Comparison of ENCODE assay signal across 8 mouse cellular contexts in genomic region chr12:40037226-40037813, GRCm38 (mm10). TPM values are rescaled to one million over a fixed set of nuclear protein-coding genes. Genes with fewer than 3 reads are reported as not detected.
DNase-seq lines count a peak whose midpoint lies in the region; ATAC-seq and TF ChIP-seq lines count a peak whose summit lies in the region.

No protein-coding gene starts in this region.

- H3K36me3 ChIP-seq in heart, embryonic 12.5 days: 0 out of 2 replicates have a peak, but pooled peaks cover 3% of the 10 kb centered on the region
- H3K36me3 ChIP-seq in kidney, postnatal 0 days (ENCODE audit: insufficient read depth, low read length): no peaks in the 10 kb centered on the region
- H3K36me3 ChIP-seq in liver, embryonic 11.5 days (ENCODE audit: control insufficient read depth, insufficient read depth, low read length): no peaks in the 10 kb centered on the region
- no peaks in the 10 kb centered on the region for H3K36me3 ChIP-seq in stomach, embryonic 14.5 days (ENCODE audit: control insufficient read depth, insufficient read depth, low read length)

- peak; percentile 87 for ATAC-seq in erythroblast, adult 5-6 weeks (replicated peaks; ENCODE audit: low FRiP score, poor library complexity, severe bottlenecking)
- peak; percentile 98 for ATAC-seq in heart, embryonic 12.5 days (ENCODE audit: insufficient number of reproducible peaks, low FRiP score)
- ATAC-seq in kidney, postnatal 0 days (replicated peaks; ENCODE audit: low FRiP score, low read depth): peak; percentile 98
- peak; percentile 94 for ATAC-seq in liver, embryonic 11.5 days (replicated peaks; ENCODE audit: low FRiP score)
- peak; percentile 97 for ATAC-seq in stomach, embryonic 14.5 days (ENCODE audit: insufficient number of reproducible peaks, insufficient read depth, low FRiP score, low read depth)

- under 1% methylated on average over 58 of the region's 60 CpGs for WGBS in heart, embryonic 12.5 days
- WGBS in kidney, postnatal 0 days: under 1% methylated on average over 60 of the region's 60 CpGs
- under 1% methylated on average over 57 of the region's 60 CpGs for whole genome bisulfite sequencing in liver, embryonic 11.5 days
- WGBS in stomach, embryonic 14.5 days: under 1% methylated on average over 47 of the region's 60 CpGs

- H3K27ac ChIP-seq in heart, embryonic 12.5 days (ENCODE audit: poor library complexity, severe bottlenecking): peak overlapping the region; percentile 93
- H3K27ac ChIP-seq in kidney, postnatal 0 days: peak overlapping the region; percentile 87
- H3K27ac ChIP-seq in liver, embryonic 11.5 days (ENCODE audit: low read depth, low read length): peak overlapping the region; percentile 88
- peak overlapping the region; percentile 89 for H3K27ac ChIP-seq in stomach, embryonic 14.5 days (ENCODE audit: low read length)

- H3K27me3 ChIP-seq in heart, embryonic 12.5 days (replicated peaks): no peaks in the 10 kb centered on the region
- H3K27me3 ChIP-seq in kidney, postnatal 0 days (ENCODE audit: insufficient read depth, low read length): no peaks in the 10 kb centered on the region
- H3K27me3 ChIP-seq in liver, embryonic 11.5 days (replicated peaks; ENCODE audit: control insufficient read depth, insufficient read depth, low read length): no peaks in the 10 kb centered on the region
- no peaks in the 10 kb centered on the region for H3K27me3 ChIP-seq in stomach, embryonic 14.5 days (ENCODE audit: control insufficient read depth, insufficient read depth, low read length)

- peak overlapping the region; percentile 88 for H3K4me3 ChIP-seq in heart, embryonic 12.5 days
- peak overlapping the region; percentile 87 for H3K4me3 ChIP-seq in kidney, postnatal 0 days (replicated peaks; ENCODE audit: low read depth, low read length)
- peak overlapping the region; percentile 75 for H3K4me3 ChIP-seq in liver, embryonic 11.5 days (ENCODE audit: low read depth, low read length)
- peak overlapping the region; percentile 71 for H3K4me3 ChIP-seq in stomach, embryonic 14.5 days (ENCODE audit: low read depth, low read length)

- H3K9ac ChIP-seq in heart, embryonic 12.5 days: peak overlapping the region; percentile 89
- H3K9ac ChIP-seq in kidney, postnatal 0 days (ENCODE audit: low read depth, low read length): peak overlapping the region; percentile 80
- H3K9ac ChIP-seq in liver, embryonic 11.5 days (ENCODE audit: low read depth, low read length): peak overlapping the region; percentile 90
- H3K9ac ChIP-seq in stomach, embryonic 14.5 days (replicated peaks; ENCODE audit: low read depth, low read length): peak overlapping the region; percentile 64

- peak; percentile 68 for TF ChIP-seq CTCF in kidney, postnatal 0 days (IDR thresholded peaks at IDR 0.05; ENCODE audit: low read depth)

- H3K4me1 ChIP-seq in heart, embryonic 12.5 days (replicated peaks): 0 out of 2 replicates have a peak, but pooled peaks cover 2% of the 10 kb centered on the region
- H3K4me1 ChIP-seq in kidney, postnatal 0 days (replicated peaks; ENCODE audit: insufficient read depth, low read length): no peaks in the 10 kb centered on the region; the same call in 1 of the 2 replicates
- 0 out of 2 replicates have a peak, but pooled peaks cover 3% of the 10 kb centered on the region for H3K4me1 ChIP-seq in liver, embryonic 11.5 days (replicated peaks; ENCODE audit: control insufficient read depth, insufficient read depth, low read length)
- peaks cover 6% of the 10 kb centered on the region; the same call in 1 of the 2 replicates for H3K4me1 ChIP-seq in stomach, embryonic 14.5 days (ENCODE audit: control insufficient read depth, insufficient read depth, low read length)

- peak; percentile 98 for DNase-seq in B cell, adult 2 months
- peak; percentile 98 for DNase-seq in brain, adult 2 months (ENCODE audit: low read depth, low spot score)
- peak; percentile 98 for DNase-seq in kidney, postnatal 0 days (ENCODE audit: low spot score)
- DNase-seq in liver, embryonic 11.5 days (ENCODE audit: low spot score): peak; percentile 98
- peak; percentile 97 for DNase-seq in naive thymus-derived CD4-positive, alpha-beta T cell, adult 2 months (ENCODE audit: low read depth)

- H3K9me3 ChIP-seq in heart, embryonic 12.5 days (replicated peaks): no peaks in the 10 kb centered on the region
- no peaks in the 10 kb centered on the region for H3K9me3 ChIP-seq in kidney, postnatal 0 days (replicated peaks; ENCODE audit: low read length)
- no peaks in the 10 kb centered on the region for H3K9me3 ChIP-seq in liver, embryonic 11.5 days (ENCODE audit: control insufficient read depth, low read length)
- H3K9me3 ChIP-seq in stomach, embryonic 14.5 days (ENCODE audit: control insufficient read depth, low read depth, low read length): no peaks in the 10 kb centered on the region

- peak overlapping the region; percentile 68 for H3K4me2 ChIP-seq in heart, embryonic 12.5 days
- H3K4me2 ChIP-seq in kidney, postnatal 0 days (ENCODE audit: low read length): peak overlapping the region; percentile 80
- peak overlapping the region; percentile 83 for H3K4me2 ChIP-seq in liver, embryonic 11.5 days
- H3K4me2 ChIP-seq in stomach, embryonic 14.5 days (replicated peaks; ENCODE audit: low read depth, low read length): peak overlapping the region; percentile 59

RNA-seq across cellular contexts. Expression of gene Arl4a, which starts 0.5 kb away (rescaled TPM):
- total RNA-seq in erythroblast, adult 5-6 weeks (2015; ENCODE audit: low replicate concordance): 567 and 568 TPM in 2 replicates
- 331 and 428 TPM in 2 replicates for total RNA-seq in erythroblast, adult 5-6 weeks (2017; ENCODE audit: low replicate concordance)
- polyA plus RNA-seq in heart, embryonic 12.5 days (2016; fragmentation: Nextera tagmentation; extraction: Ambion mirVana): 31.0 and 31.9 TPM in 2 replicates
- polyA plus RNA-seq in kidney, postnatal 0 days (2015; fragmentation: Nextera tagmentation; extraction: Ambion mirVana): 64.4 and 65.3 TPM in 2 replicates
- 44.9 and 45.3 TPM in 2 replicates for polyA plus RNA-seq in liver, embryonic 11.5 days (2014; fragmentation: Nextera tagmentation; extraction: Ambion mirVana)
- 45.3 and 46.0 TPM in 2 replicates for polyA plus RNA-seq in stomach, embryonic 14.5 days (2014; fragmentation: Nextera tagmentation; extraction: Ambion mirVana)

Comparison
In these comparisons a context has a peak if more than half of its experiments do, and no peak if none do; other contexts are left out.
1. Peak in every context shown above with its lines: DNase-seq, ATAC-seq, H3K4me3 ChIP-seq and H3K27ac ChIP-seq.